Mouse (Mus musculus): ENCODE data around the gene Sap18.

DNA sequence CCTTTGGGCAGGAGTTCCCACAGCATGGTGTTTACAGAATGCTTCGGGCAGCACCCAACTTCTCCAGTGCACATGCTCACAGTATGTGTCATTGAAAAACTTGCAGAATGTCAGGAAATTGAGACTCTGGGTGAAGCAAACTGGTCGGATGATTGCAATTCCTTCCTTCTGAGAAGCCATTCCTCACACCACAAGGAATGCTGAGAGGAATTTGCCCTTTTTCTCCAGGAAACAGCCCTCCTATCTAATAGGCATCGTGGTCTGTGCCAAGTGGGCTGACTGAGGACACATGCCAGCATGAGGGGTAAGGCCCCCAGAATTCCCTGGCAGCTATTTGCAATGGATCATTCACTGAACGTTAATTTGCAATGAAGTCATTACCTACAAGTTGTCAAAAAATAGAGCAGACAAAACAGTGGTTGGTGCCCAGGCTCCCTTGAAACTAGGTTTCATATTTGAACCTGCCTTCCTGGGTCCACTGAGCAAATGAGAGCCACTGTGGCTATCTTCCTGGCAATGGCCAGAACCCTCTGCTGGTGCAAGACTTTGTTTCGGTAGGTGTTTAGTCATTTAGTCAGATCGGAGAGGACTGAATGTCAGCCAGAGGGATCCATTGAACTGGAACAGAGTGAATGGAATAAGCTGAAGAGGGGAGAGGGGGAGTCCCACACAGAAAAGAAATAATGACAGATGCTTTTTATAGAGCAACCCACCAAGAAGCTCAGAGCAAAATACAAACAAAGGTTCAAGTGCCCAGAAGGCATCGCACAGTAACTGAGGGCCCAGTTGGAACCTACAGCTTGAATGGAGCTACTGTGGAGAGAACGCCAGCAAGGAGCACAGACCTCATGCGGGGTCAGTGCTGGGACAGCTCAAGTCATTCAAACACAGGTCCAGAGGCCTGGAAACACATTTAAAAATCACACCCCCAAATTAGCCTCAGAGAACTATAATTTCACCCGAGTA, 37.2 kb upstream of the Sap18 start:
- TF ChIP-seq GATA1 (IDR thresholded peaks at IDR 0.05; ENCODE audit: borderline replicate concordance, low read length) = no peak
- TF ChIP-seq FLI1 (IDR thresholded peaks at IDR 0.05; ENCODE audit: low read length) = no peak
